Mouse (Mus musculus): ENCODE measurements around the gene Prkn.

DNA sequence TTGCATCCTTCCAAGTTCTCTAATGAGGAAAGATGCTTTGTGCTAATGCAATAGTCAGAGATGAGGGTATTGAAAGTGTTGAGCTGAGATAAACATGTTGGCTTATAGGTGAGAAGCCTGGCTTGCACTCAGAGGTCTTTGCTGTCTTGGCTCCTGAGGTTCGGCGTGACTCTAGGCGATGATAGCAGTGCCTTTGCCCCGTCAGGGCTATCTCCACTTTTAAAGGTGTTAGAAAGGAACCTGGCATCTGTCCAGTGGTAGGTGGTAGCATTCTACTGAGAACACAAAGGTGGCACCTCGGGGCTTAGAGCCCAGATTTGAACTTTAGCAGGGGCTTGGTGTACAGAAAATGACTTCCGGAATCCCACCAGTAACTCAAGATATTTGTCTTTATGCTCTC, 554.4 kb downstream of the Prkn start:
- TF ChIP-seq POLR2A (IDR thresholded peaks at IDR 0.05; ENCODE audit: control insufficient read depth in 1 of 2, insufficient read depth in 1 of 2, low read depth in 1 of 2, low read length in 2 of 2, poor library complexity in 1 of 2): no peak
- no peak for TF ChIP-seq CTCF (IDR thresholded peaks at IDR 0.05 in 2 of 3, conservative IDR thresholded peaks at IDR 0.05 in 1 of 3; ENCODE audit: control insufficient read depth in 1 of 3, insufficient read depth in 1 of 3, low read depth in 2 of 3, low read length in 3 of 3, poor library complexity in 1 of 3, severe bottlenecking in 1 of 3)
- no peak for TF ChIP-seq MEF2A (IDR thresholded peaks at IDR 0.05; ENCODE audit: extremely low read depth, insufficient replicate concordance, low read depth, low read length, poor library complexity, severe bottlenecking)
- TF ChIP-seq HCFC1 (IDR thresholded peaks at IDR 0.05; ENCODE audit: low read depth, low read length): no peak
- TF ChIP-seq USF1 (IDR thresholded peaks at IDR 0.05; ENCODE audit: low read depth, low read length): no peak
- no peak for TF ChIP-seq CHD2 (IDR thresholded peaks at IDR 0.05; ENCODE audit: low read length)
- TF ChIP-seq MXI1 (IDR thresholded peaks at IDR 0.05; ENCODE audit: low read depth, low read length): no peak
- no peak for TF ChIP-seq SIN3A (IDR thresholded peaks at IDR 0.05; ENCODE audit: low read length)
- TF ChIP-seq GATA1 (IDR thresholded peaks at IDR 0.05; ENCODE audit: low read depth, low read length): no peak
- TF ChIP-seq MYC (IDR thresholded peaks at IDR 0.05; ENCODE audit: low read depth, low read length): no peak

Data from MEL (cell line).